Mouse (Mus musculus) MEL (cell line): ENCODE results near the gene Nlgn1. TPM values are rescaled to one million over a fixed set of nuclear protein-coding genes. Genes with fewer than 3 reads are reported as not detected.

Source experiments
- DNase-seq: peaks from one replicate; pipeline ENCODE4 v3.0.0; 2011; ENCODE audit warnings: low read depth, low spot score
- H3K27ac ChIP-seq: 2 replicates; pipeline ENCODE4 v1.5.1; 2012; ENCODE audit warnings: low read depth, mild to moderate bottlenecking, control low read depth, low read length, moderate library complexity; ENCODE audit not compliant: control insufficient read depth
- H3K27me3 ChIP-seq, 2 experiments: fragments of 150-350 bp in 1 of 2; sonication (generic) in 1 of 2; 2 replicates each; pipeline ENCODE4 v1.6.1; 2012; ENCODE audit warnings: low read length in 2 of 2, mild to moderate bottlenecking in 2 of 2, improper control_type of control experiment in 1 of 2, moderate library complexity in 1 of 2; ENCODE audit not compliant: insufficient read depth in 2 of 2, control insufficient read depth in 1 of 2
- H3K36me3 ChIP-seq, 2 experiments: 2 replicates each; pipeline ENCODE4 v1.6.1; 2012 to 2014; ENCODE audit warnings: low read length in 2 of 2, improper control_type of control experiment in 1 of 2, inconsistent platforms in 1 of 2, mild to moderate bottlenecking in 1 of 2; ENCODE audit not compliant: insufficient read depth in 2 of 2, control insufficient read depth in 1 of 2
- H3K4me1 ChIP-seq, 2 experiments: fragments of 150-350 bp in 1 of 2; sonication (generic) in 1 of 2; 2 replicates each; pipeline ENCODE4 v1.6.1; 2012; ENCODE audit warnings: low read length in 2 of 2, improper control_type of control experiment in 1 of 2, mild to moderate bottlenecking in 1 of 2; ENCODE audit not compliant: insufficient read depth in 2 of 2, control insufficient read depth in 1 of 2
- H3K4me3 ChIP-seq, 2 experiments: fragments of 150-350 bp in 1 of 2; sonication (generic) in 1 of 2; 2 replicates each; pipeline ENCODE4 v1.5.1; 2012; ENCODE audit warnings: low read depth in 2 of 2, low read length in 2 of 2, mild to moderate bottlenecking in 2 of 2, moderate library complexity in 2 of 2, control low read depth in 1 of 2, improper control_type of control experiment in 1 of 2; ENCODE audit not compliant: control insufficient read depth in 1 of 2, insufficient read depth in 1 of 2
- H3K79me2 ChIP-seq: 2 replicates; pipeline ENCODE4 v1.6.1; 2012; ENCODE audit warnings: mild to moderate bottlenecking, low read length, moderate library complexity; ENCODE audit not compliant: control insufficient read depth, poor library complexity, insufficient read depth
- H3K9ac ChIP-seq: 2 replicates; pipeline ENCODE4 v1.6.1; 2012; ENCODE audit warnings: low read depth, mild to moderate bottlenecking, control low read depth, low read length, moderate library complexity; ENCODE audit not compliant: control insufficient read depth, poor library complexity, severe bottlenecking
- H3K9me3 ChIP-seq: fragments of 150-350 bp; sonication (generic); replicated peaks from 2 replicates; pipeline ENCODE4 v1.6.1; 2012; ENCODE audit warnings: mild to moderate bottlenecking, low read length, improper control_type of control experiment, moderate library complexity; ENCODE audit not compliant: insufficient read depth
- CHD2 ChIP-seq: IDR thresholded peaks from 2 replicates; pipeline ENCODE4 v1.6.1; 2011; ENCODE audit warnings: low read length, improper control_type of control experiment
- CTCF ChIP-seq, 3 experiments: IDR thresholded peaks in 2 of 3; conservative IDR thresholded peaks in 1 of 3; 2 replicates each; pipeline ENCODE4 v1.5.1; 2011 to 2012; ENCODE audit warnings: low read length in 3 of 3, low read depth in 2 of 3, mild to moderate bottlenecking in 2 of 3, improper control_type of control experiment in 1 of 3, inconsistent platforms in 1 of 3, mixed read lengths in 1 of 3, moderate library complexity in 1 of 3; ENCODE audit not compliant: control insufficient read depth in 1 of 3, insufficient read depth in 1 of 3, poor library complexity in 1 of 3, severe bottlenecking in 1 of 3
- ELF1 ChIP-seq: IDR thresholded peaks from 2 replicates; pipeline ENCODE4 v1.6.1; 2014; ENCODE audit warnings: low read depth, mild to moderate bottlenecking, inconsistent platforms, low read length, improper control_type of control experiment, moderate library complexity
- ETS1 ChIP-seq: IDR thresholded peaks from 2 replicates; pipeline ENCODE4 v1.6.1; 2012; ENCODE audit warnings: low read depth, mild to moderate bottlenecking, inconsistent platforms, low read length, improper control_type of control experiment, moderate library complexity
- GABPA ChIP-seq: IDR thresholded peaks from 2 replicates; pipeline ENCODE4 v1.6.1; 2012; ENCODE audit warnings: low read depth, mild to moderate bottlenecking, inconsistent platforms, low read length, improper control_type of control experiment, moderate library complexity
- GATA1 ChIP-seq: IDR thresholded peaks from 2 replicates; pipeline ENCODE4 v1.6.1; 2011; ENCODE audit warnings: low read depth, low read length, improper control_type of control experiment
- HCFC1 ChIP-seq: IDR thresholded peaks from 2 replicates; pipeline ENCODE4 v1.6.1; 2012; ENCODE audit warnings: low read depth, mild to moderate bottlenecking, inconsistent platforms, low read length, improper control_type of control experiment, moderate library complexity
- JUND ChIP-seq: IDR thresholded peaks from 2 replicates; pipeline ENCODE4 v1.6.1; 2011; ENCODE audit warnings: low read depth, mild to moderate bottlenecking, improper control_type of control experiment, low read length
- KAT2A ChIP-seq: conservative IDR thresholded peaks from 2 replicates; pipeline ENCODE4 v1.6.1; 2012; ENCODE audit warnings: low read depth, low read length, improper control_type of control experiment, inconsistent platforms
- MAFK ChIP-seq: IDR thresholded peaks from 2 replicates; pipeline ENCODE4 v1.6.1; 2011; ENCODE audit warnings: low read depth, mild to moderate bottlenecking, low read length, improper control_type of control experiment, borderline replicate concordance
- MAX ChIP-seq: IDR thresholded peaks from 2 replicates; pipeline ENCODE4 v1.6.1; 2011; ENCODE audit warnings: low read length, improper control_type of control experiment
- MAZ ChIP-seq: IDR thresholded peaks from 2 replicates; pipeline ENCODE4 v1.6.1; 2012; ENCODE audit warnings: low read depth, mild to moderate bottlenecking, inconsistent platforms, low read length, improper control_type of control experiment
- MEF2A ChIP-seq: IDR thresholded peaks from 2 replicates; pipeline ENCODE4 v1.6.1; 2014; ENCODE audit warnings: low read depth, mild to moderate bottlenecking, inconsistent platforms, low read length, improper control_type of control experiment; ENCODE audit not compliant: poor library complexity, insufficient replicate concordance, severe bottlenecking; ENCODE audit errors: extremely low read depth
- MXI1 ChIP-seq: IDR thresholded peaks from 2 replicates; pipeline ENCODE4 v1.6.1; 2011; ENCODE audit warnings: mild to moderate bottlenecking, low read depth, low read length, improper control_type of control experiment
- MYB ChIP-seq: IDR thresholded peaks from 2 replicates; pipeline ENCODE4 v1.6.1; 2011; ENCODE audit warnings: mild to moderate bottlenecking, low read depth, low read length, improper control_type of control experiment
- NRF1 ChIP-seq: IDR thresholded peaks from 2 replicates; pipeline ENCODE4 v1.6.1; 2014; ENCODE audit warnings: low read depth, mild to moderate bottlenecking, inconsistent platforms, low read length, improper control_type of control experiment, moderate library complexity; ENCODE audit not compliant: poor library complexity, insufficient read depth, severe bottlenecking
- POLR2A ChIP-seq, 2 experiments: IDR thresholded peaks; 2 replicates each; pipeline ENCODE4 v1.6.1; 2011 to 2012; ENCODE audit warnings: low read length in 2 of 2, mild to moderate bottlenecking in 2 of 2, control low read depth in 1 of 2, improper control_type of control experiment in 1 of 2, low read depth in 1 of 2, moderate library complexity in 1 of 2; ENCODE audit not compliant: control insufficient read depth in 1 of 2, insufficient read depth in 1 of 2, poor library complexity in 1 of 2
- POLR2AphosphoS2 ChIP-seq: IDR thresholded peaks from 2 replicates; pipeline ENCODE4 v1.6.1; 2011; ENCODE audit warnings: low read length, improper control_type of control experiment
- POLR2AphosphoS5 ChIP-seq: IDR thresholded peaks from 2 replicates; pipeline ENCODE4 v1.6.1; 2012; ENCODE audit warnings: low read depth, borderline replicate concordance, mild to moderate bottlenecking, inconsistent platforms, low read length, moderate library complexity, mixed read lengths
- SMC3 ChIP-seq: IDR thresholded peaks from 2 replicates; pipeline ENCODE4 v1.6.1; 2011; ENCODE audit warnings: low read depth, low read length, improper control_type of control experiment
- TBP ChIP-seq: IDR thresholded peaks from 2 replicates; pipeline ENCODE4 v1.8.0; 2011; ENCODE audit warnings: low read depth, low read length, improper control_type of control experiment
- TCF12 ChIP-seq: IDR thresholded peaks from 2 replicates; pipeline ENCODE4 v1.6.1; 2014; ENCODE audit warnings: low read depth, mild to moderate bottlenecking, inconsistent platforms, low read length, improper control_type of control experiment, moderate library complexity
- UBTF ChIP-seq: IDR thresholded peaks from 2 replicates; pipeline ENCODE4 v1.6.1; 2012; ENCODE audit warnings: low read depth, mild to moderate bottlenecking, inconsistent platforms, low read length, improper control_type of control experiment, moderate library complexity, borderline replicate concordance; ENCODE audit not compliant: insufficient read depth
- USF2 ChIP-seq, 2 experiments: IDR thresholded peaks; 2 replicates each; pipeline ENCODE4 v1.6.1; 2011 to 2012; ENCODE audit warnings: improper control_type of control experiment in 2 of 2, low read length in 2 of 2, borderline replicate concordance in 1 of 2, inconsistent platforms in 1 of 2, low read depth in 1 of 2, mild to moderate bottlenecking in 1 of 2; ENCODE audit not compliant: insufficient read depth in 1 of 2
- ZC3H11A ChIP-seq: IDR thresholded peaks from 2 replicates; pipeline ENCODE4 v1.6.1; 2012; ENCODE audit warnings: low read depth, mild to moderate bottlenecking, inconsistent platforms, low read length, improper control_type of control experiment
- ZMIZ1 ChIP-seq: IDR thresholded peaks from 2 replicates; pipeline ENCODE4 v1.6.1; 2012; ENCODE audit warnings: low read depth, mild to moderate bottlenecking, inconsistent platforms, low read length, improper control_type of control experiment, moderate library complexity
- ZNF384 ChIP-seq: IDR thresholded peaks from 2 replicates; pipeline ENCODE4 v1.6.1; 2012; ENCODE audit warnings: low read depth, mild to moderate bottlenecking, inconsistent platforms, low read length, improper control_type of control experiment
- polyA plus RNA-seq, 2 experiments: library from polyadenylated mRNA; stranded (reverse) in 1 of 2; unstranded in 1 of 2; fragments of >175 nt in 1 of 2; fragments of >200 nt in 1 of 2; gene quantifications; 2 replicates each; pipeline versions ENCODE4 v1.2.1 to v1.2.4; 2012; ENCODE audit warnings: low replicate concordance in 2 of 2, low read depth in 1 of 2; ENCODE audit not compliant: insufficient read length in 2 of 2, insufficient read depth in 1 of 2, missing spikeins in 1 of 2
- total RNA-seq: library from RNA; depleted of rRNA; stranded (reverse); fragments of 300-350 nt; gene quantifications from 2 replicates; pipeline ENCODE4 v1.2.3, GENCODE M21; 2012

The Nlgn1 gene
- total and polyA plus RNA-seq, 3 experiments: not detected

- TF ChIP-seq CHD2 (no peak), POLR2A (IDR thresholded peaks at IDR 0.05; ENCODE audit: control insufficient read depth in 1 of 2, insufficient read depth in 1 of 2, low read depth in 1 of 2, low read length in 2 of 2, poor library complexity in 1 of 2) (no peak), HCFC1 (no peak), JUND (no peak)
Observed at GRCm38 (mm10) chr3:26106361-26106760, 225.9 kb downstream of the Nlgn1 start (continued).

GRCm38 (mm10) chr3:26105528-26105927, 226.7 kb downstream of the Nlgn1 start:
- no peaks in the 10 kb centered on the region for H3K36me3 ChIP-seq
- no peak overlapping the region for H3K4me3 ChIP-seq
- H3K27ac ChIP-seq: no peak overlapping the region
- no peaks in the 10 kb centered on the region for H3K79me2 ChIP-seq
- H3K4me1 ChIP-seq: no peaks in the 10 kb centered on the region
- no peak for DNase-seq
- no peak for TF ChIP-seq HCFC1
- TF ChIP-seq SMC3: no peak
- no peak for TF ChIP-seq ELF1
- no peak for TF ChIP-seq MAFK
- no peak for TF ChIP-seq POLR2AphosphoS5
- no peak for TF ChIP-seq CTCF (IDR thresholded peaks at IDR 0.05 in 2 of 3, conservative IDR thresholded peaks at IDR 0.05 in 1 of 3; ENCODE audit: control insufficient read depth in 1 of 3, insufficient read depth in 1 of 3, low read depth in 2 of 3, low read length in 3 of 3, poor library complexity in 1 of 3, severe bottlenecking in 1 of 3)
- no peak for TF ChIP-seq ETS1
- TF ChIP-seq MYB: no peak
- no peak for TF ChIP-seq TCF12
- TF ChIP-seq MXI1: no peak
- TF ChIP-seq NRF1: no peak
- TF ChIP-seq ZNF384: no peak
- no peak for TF ChIP-seq MAX
- no peak for TF ChIP-seq MEF2A
- TF ChIP-seq UBTF: no peak
- H3K9ac ChIP-seq: no peak overlapping the region
- H3K9me3 ChIP-seq: no peaks in the 10 kb centered on the region
- H3K27me3 ChIP-seq: no peaks in the 10 kb centered on the region; a peak in 1 of 4 replicates

GRCm38 (mm10) chr3:26102271-26102670, 230.0 kb downstream of the Nlgn1 start:
- Histone ChIP-seq H3K4me1 (no peaks in the 10 kb centered on the region), H3K4me3 (no peak overlapping the region), H3K9ac (no peak overlapping the region), H3K9me3 (no peaks in the 10 kb centered on the region), H3K79me2 (no peaks in the 10 kb centered on the region), H3K27ac (no peak overlapping the region), H3K36me3 (no peaks in the 10 kb centered on the region), H3K27me3 (no peaks in the 10 kb centered on the region; a peak in 1 of 4 replicates)
- no peak for DNase-seq
- TF ChIP-seq TBP: no peak
- no peak for TF ChIP-seq MAX
- TF ChIP-seq CHD2: no peak
- no peak for TF ChIP-seq ZMIZ1
- TF ChIP-seq NRF1: no peak
- no peak for TF ChIP-seq MYB
- TF ChIP-seq USF2 (IDR thresholded peaks at IDR 0.05; ENCODE audit: borderline replicate concordance in 1 of 2, insufficient read depth in 1 of 2, low read depth in 1 of 2, low read length in 2 of 2): no peak
- no peak for TF ChIP-seq HCFC1
- no peak for TF ChIP-seq POLR2AphosphoS2
- no peak for TF ChIP-seq UBTF
- no peak for TF ChIP-seq MAZ
- TF ChIP-seq ZC3H11A: no peak
- TF ChIP-seq POLR2A (IDR thresholded peaks at IDR 0.05; ENCODE audit: control insufficient read depth in 1 of 2, insufficient read depth in 1 of 2, low read depth in 1 of 2, low read length in 2 of 2, poor library complexity in 1 of 2): no peak
- TF ChIP-seq ELF1: no peak
- TF ChIP-seq GATA1: no peak
- no peak for TF ChIP-seq KAT2A
- no peak for TF ChIP-seq GABPA
- TF ChIP-seq JUND: no peak
